In genomic region chr12:52644059-52644458, GRCm38 (mm10) we compare ENCODE assay signal across 22 mouse cellular contexts. TPM values are rescaled to one million over a fixed set of nuclear protein-coding genes. Genes with fewer than 3 reads are reported as not detected.
A peak's percentile ranks its signal among the peaks of the same experiment; 100 is the strongest.
DNase-seq lines count a peak whose midpoint lies in the region; ATAC-seq lines count a peak whose summit lies in the region.
"Had no signal": no experiment of that assay in that cellular context is flagged by ENCODE, and none has a peak within 500 bp of the region (broad histone marks: within the 10 kb centered on the region; RNA-seq: fewer than 3 reads in every experiment).

No protein-coding gene starts in this region.

- WGBS in hindbrain, embryonic 10.5 days: 85% methylated on average over 5 of the region's 5 CpGs
- WGBS in hindbrain, embryonic 11.5 days: 76% methylated on average over 5 of the region's 5 CpGs

- H3K9me3 ChIP-seq in hindbrain, embryonic 10.5 days: no peaks in the 10 kb centered on the region
- H3K9me3 ChIP-seq in hindbrain, embryonic 11.5 days (ENCODE audit: control insufficient read depth, low read length): no peaks in the 10 kb centered on the region
- H3K9me3 ChIP-seq: forebrain, embryonic 15.5 days; hindbrain, embryonic 12.5 days; limb, embryonic 13.5 days; liver, embryonic 15.5 days; midbrain, embryonic 10.5 days; neural tube, embryonic 15.5 days had no signal

- H3K27ac ChIP-seq in hindbrain, embryonic 10.5 days: no peak overlapping the region
- H3K27ac ChIP-seq in hindbrain, embryonic 11.5 days (ENCODE audit: low read depth, low read length): no peak overlapping the region
- H3K27ac ChIP-seq: forebrain, embryonic 15.5 days; hindbrain, embryonic 12.5 days; limb, embryonic 13.5 days; liver, embryonic 15.5 days; midbrain, embryonic 10.5 days; neural tube, embryonic 15.5 days had no signal

- ATAC-seq in CD4-positive, CD25-positive, alpha-beta regulatory T cell, adult 4 months: peak; percentile 56
- 0 out of 2 replicates have a peak, but pooled peaks have one; percentile 64 for ATAC-seq in erythroblast, adult 5-6 weeks (replicated peaks; ENCODE audit: low FRiP score, poor library complexity, severe bottlenecking)
- ATAC-seq in megakaryocyte progenitor cell, adult 5-6 weeks (replicated peaks; ENCODE audit: poor library complexity): peak; percentile 97
- no peak for ATAC-seq in hindbrain, embryonic 11.5 days (ENCODE audit: low FRiP score)
- ATAC-seq: activated CD4-positive, CD25-positive, alpha-beta regulatory T cell, adult 4 months; forebrain, embryonic 15.5 days; Patski had no signal

- H3K4me3 ChIP-seq in hindbrain, embryonic 10.5 days: no peak overlapping the region
- H3K4me3 ChIP-seq in hindbrain, embryonic 11.5 days (ENCODE audit: low read depth, low read length): no peak overlapping the region
- H3K4me3 ChIP-seq: forebrain, embryonic 15.5 days; hindbrain, embryonic 12.5 days; limb, embryonic 13.5 days; liver, embryonic 15.5 days; midbrain, embryonic 10.5 days; neural tube, embryonic 15.5 days had no signal

- peaks cover 14% of the 10 kb centered on the region; the same call in 1 of the 2 replicates for H3K4me1 ChIP-seq in hindbrain, embryonic 10.5 days (replicated peaks)
- H3K4me1 ChIP-seq in hindbrain, embryonic 11.5 days (replicated peaks; ENCODE audit: control insufficient read depth, insufficient read depth, low read length): no peaks in the 10 kb centered on the region
- H3K4me1 ChIP-seq: forebrain, embryonic 15.5 days; hindbrain, embryonic 12.5 days; limb, embryonic 13.5 days; liver, embryonic 15.5 days; neural tube, embryonic 15.5 days had no signal

- no peaks in the 10 kb centered on the region for H3K36me3 ChIP-seq in hindbrain, embryonic 10.5 days
- no peaks in the 10 kb centered on the region for H3K36me3 ChIP-seq in hindbrain, embryonic 11.5 days (ENCODE audit: control insufficient read depth, insufficient read depth, low read length)
- H3K36me3 ChIP-seq: forebrain, embryonic 15.5 days; hindbrain, embryonic 12.5 days; limb, embryonic 13.5 days; liver, embryonic 15.5 days; midbrain, embryonic 10.5 days; neural tube, embryonic 15.5 days had no signal

- no peak overlapping the region for H3K9ac ChIP-seq in hindbrain, embryonic 11.5 days (ENCODE audit: low read depth, low read length)
- H3K9ac ChIP-seq: forebrain, embryonic 15.5 days; hindbrain, embryonic 12.5 days; limb, embryonic 13.5 days; liver, embryonic 15.5 days; neural tube, embryonic 15.5 days had no signal

- no peaks in the 10 kb centered on the region for H3K27me3 ChIP-seq in hindbrain, embryonic 10.5 days (ENCODE audit: insufficient read depth, poor library complexity, severe bottlenecking)
- no peaks in the 10 kb centered on the region for H3K27me3 ChIP-seq in hindbrain, embryonic 11.5 days (ENCODE audit: control insufficient read depth, insufficient read depth, low read length)
- H3K27me3 ChIP-seq: forebrain, embryonic 15.5 days; hindbrain, embryonic 12.5 days; limb, embryonic 13.5 days; liver, embryonic 15.5 days; neural tube, embryonic 15.5 days; Patski had no signal

- DNase-seq in thymus, postnatal 25 days: peak; percentile 36
- no peak for DNase-seq in B cell, adult 2 months
- DNase-seq in hindbrain, embryonic 10.5 days (ENCODE audit: low spot score): no peak
- no peak for DNase-seq in hindbrain, embryonic 11.5 days (ENCODE audit: low spot score)
- DNase-seq: adrenal gland, postnatal 14 days; cerebellum, adult 9-10 months; embryo, embryonic 11 days; kidney, adult 11 months; kidney, postnatal 14 days; layer of hippocampus, adult 9-11 months; lung, postnatal 10 days had no signal

- no peak overlapping the region for H3K4me2 ChIP-seq in hindbrain, embryonic 11.5 days (replicated peaks; ENCODE audit: low read depth, low read length)
- H3K4me2 ChIP-seq: forebrain, embryonic 15.5 days; hindbrain, embryonic 12.5 days; limb, embryonic 13.5 days; liver, embryonic 15.5 days; neural tube, embryonic 15.5 days had no signal

RNA-seq across cellular contexts. Expression of gene Akap6, which starts 55.1 kb away (rescaled TPM):
- polyA plus RNA-seq in CD4-positive, CD25-positive, alpha-beta regulatory T cell, adult 4 months (2017; shearing (Covaris generic)): under 1 TPM in 1 of 2 experiments, not detected in 1; 0.22 TPM
- under 0.01 TPM in 1 of 2 replicates, not detected in the other for total RNA-seq in erythroblast, adult 5-6 weeks (2015; ENCODE audit: low replicate concordance)
- total RNA-seq in erythroblast, adult 5-6 weeks (2017; ENCODE audit: low replicate concordance): 0.14 TPM in 1 of 2 replicates, not detected in the other
- total RNA-seq in megakaryocyte progenitor cell, adult 5-6 weeks (2015): not detected in 2 replicates
- 0.08 TPM in 1 of 2 replicates, not detected in the other for total RNA-seq in megakaryocyte progenitor cell, adult 5-6 weeks (2017)
- polyA plus RNA-seq in hindbrain, embryonic 10.5 days (2016; fragmentation: Nextera tagmentation; extraction: Ambion mirVana): 11.2 and 18.7 TPM in 2 replicates
- 25.5 and 35.7 TPM in 2 replicates for polyA plus RNA-seq in hindbrain, embryonic 11.5 days (2014; fragmentation: Nextera tagmentation; extraction: Ambion mirVana)

Comparison
In these comparisons a context has a peak if more than half of its experiments do, and no peak if none do; other contexts are left out.
1. RNA of gene Akap6, which starts 55.1 kb away (polyA plus RNA-seq): 25.5 to 35.7 TPM in hindbrain, embryonic 11.5 days and 11.2 to 18.7 TPM in hindbrain, embryonic 10.5 days; 0.22 TPM in CD4-positive, CD25-positive, alpha-beta regulatory T cell, adult 4 months; every median in the first group is over 10 times any median in the second.